Mouse (Mus musculus): ENCODE data around the gene Crmp1. TPM values are rescaled to one million over a fixed set of nuclear protein-coding genes. Genes with fewer than 3 reads are reported as not detected.

The Crmp1 gene
- polyA plus RNA-seq, 1 experiment from 2014 or later: 82.9 TPM

DNA sequence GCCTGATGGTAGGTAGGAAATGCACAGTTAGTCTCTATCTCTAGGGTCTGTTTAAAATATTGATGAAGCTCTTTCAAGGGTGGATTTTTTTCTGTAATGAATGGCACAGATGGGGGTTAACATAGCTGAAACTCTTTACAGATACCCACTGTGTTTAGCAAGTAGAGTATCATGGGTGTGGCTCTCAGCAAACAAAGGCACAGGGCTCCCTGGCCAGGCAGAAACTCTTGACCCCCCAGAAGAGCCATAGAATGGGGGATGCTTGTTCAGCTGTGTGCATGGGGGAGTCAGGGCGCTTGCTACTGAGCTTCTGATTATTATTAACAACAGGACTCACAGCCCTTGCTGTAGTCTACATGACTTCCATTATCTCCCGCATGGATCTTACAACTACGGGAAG is 7.1 kb downstream of the Crmp1 start:
- Histone ChIP-seq H3K4me3 (ENCODE audit: low read depth, low read length) (no peak overlapping the region), H3K27me3 (ENCODE audit: control insufficient read depth, insufficient read depth, low read length) (peaks cover 21% of the 10 kb centered on the region), H3K9ac (replicated peaks; ENCODE audit: low read length) (no peak overlapping the region), H3K9me3 (replicated peaks; ENCODE audit: control insufficient read depth, low read length) (no peaks in the 10 kb centered on the region), H3K4me1 (ENCODE audit: control insufficient read depth, insufficient read depth, low read length) (no peaks in the 10 kb centered on the region; the same call in 1 of the 2 replicates), H3K36me3 (replicated peaks; ENCODE audit: control insufficient read depth, insufficient read depth, low read depth, low read length) (no peaks in the 10 kb centered on the region), H3K4me2 (ENCODE audit: low read depth, low read length) (no peak overlapping the region), H3K27ac (replicated peaks; ENCODE audit: low read depth, low read length) (no peak overlapping the region)
- 80% methylated on average over 3 of the region's 3 CpGs for WGBS
- no peak for ATAC-seq (replicated peaks; ENCODE audit: insufficient number of reproducible peaks, low FRiP score, low TSS enrichment, low read depth)
- no peak for DNase-seq (ENCODE audit: low spot score)

GRCm38 (mm10) chr5:37251596-37251995 is 9.9 kb downstream of the Crmp1 start:
- Histone ChIP-seq H3K36me3 (replicated peaks; ENCODE audit: control insufficient read depth, insufficient read depth, low read depth, low read length) (no peaks in the 10 kb centered on the region), H3K27ac (replicated peaks; ENCODE audit: low read depth, low read length) (no peak overlapping the region), H3K4me2 (ENCODE audit: low read depth, low read length) (no peak overlapping the region), H3K4me3 (ENCODE audit: low read depth, low read length) (no peak overlapping the region), H3K4me1 (ENCODE audit: control insufficient read depth, insufficient read depth, low read length) (no peaks in the 10 kb centered on the region), H3K9me3 (replicated peaks; ENCODE audit: control insufficient read depth, low read length) (no peaks in the 10 kb centered on the region), H3K9ac (replicated peaks; ENCODE audit: low read length) (no peak overlapping the region), H3K27me3 (ENCODE audit: control insufficient read depth, insufficient read depth, low read length) (no peaks in the 10 kb centered on the region)
- WGBS: 77% methylated on average over 3 of the region's 3 CpGs
- ATAC-seq (replicated peaks; ENCODE audit: insufficient number of reproducible peaks, low FRiP score, low TSS enrichment, low read depth): no peak
- DNase-seq (ENCODE audit: low spot score): no peak

DNA sequence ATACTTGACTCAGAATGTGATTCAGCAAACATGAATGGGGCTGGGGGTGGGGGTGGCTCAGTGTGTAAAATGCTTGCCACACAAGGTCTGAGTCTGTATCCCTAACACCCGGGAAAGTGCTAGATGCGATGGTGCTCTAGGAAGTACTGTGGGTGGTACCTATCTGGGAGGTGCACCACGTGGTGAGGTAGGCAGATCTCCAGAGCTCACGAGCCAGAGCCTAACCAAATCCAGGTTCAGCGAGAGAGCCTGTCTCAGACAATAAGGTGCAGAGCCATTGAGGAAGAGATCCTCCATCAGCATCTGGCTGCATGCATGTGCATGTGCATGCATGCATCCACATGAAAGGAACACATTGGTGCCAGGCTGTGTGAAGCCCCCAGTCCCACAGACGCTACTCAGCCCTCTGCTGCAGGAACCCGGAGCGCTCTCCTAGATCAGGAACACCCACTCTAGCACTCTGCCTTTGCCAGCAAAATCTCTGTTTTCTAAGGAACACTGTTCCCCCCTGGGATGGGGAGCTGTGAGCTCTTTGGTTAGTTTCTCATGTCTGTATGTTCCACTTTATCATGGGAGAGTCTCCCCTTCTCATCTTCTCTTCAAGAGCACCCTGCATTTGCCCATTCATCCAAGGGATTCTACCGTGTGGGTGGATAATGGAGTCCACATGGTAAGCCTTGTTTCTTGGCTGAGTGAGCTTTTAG is 10.5 kb downstream of the Crmp1 start:
- Histone ChIP-seq H3K9me3 (replicated peaks; ENCODE audit: control insufficient read depth, low read length) (no peaks in the 10 kb centered on the region), H3K4me2 (ENCODE audit: low read depth, low read length) (no peak overlapping the region), H3K4me3 (ENCODE audit: low read depth, low read length) (no peak overlapping the region), H3K36me3 (replicated peaks; ENCODE audit: control insufficient read depth, insufficient read depth, low read depth, low read length) (no peaks in the 10 kb centered on the region), H3K9ac (replicated peaks; ENCODE audit: low read length) (no peak overlapping the region), H3K27ac (replicated peaks; ENCODE audit: low read depth, low read length) (no peak overlapping the region), H3K4me1 (ENCODE audit: control insufficient read depth, insufficient read depth, low read length) (no peaks in the 10 kb centered on the region), H3K27me3 (ENCODE audit: control insufficient read depth, insufficient read depth, low read length) (no peaks in the 10 kb centered on the region)
- no peak for DNase-seq (ENCODE audit: low spot score)
- 80% methylated on average over 9 of the region's 9 CpGs for WGBS
- no peak for ATAC-seq (replicated peaks; ENCODE audit: insufficient number of reproducible peaks, low FRiP score, low TSS enrichment, low read depth)

GRCm38 (mm10) chr5:37254523-37254922 is 12.8 kb downstream of the Crmp1 start:
- Histone ChIP-seq H3K27me3 (ENCODE audit: control insufficient read depth, insufficient read depth, low read length) (no peaks in the 10 kb centered on the region), H3K4me2 (ENCODE audit: low read depth, low read length) (no peak overlapping the region), H3K4me3 (ENCODE audit: low read depth, low read length) (no peak overlapping the region), H3K9ac (replicated peaks; ENCODE audit: low read length) (no peak overlapping the region), H3K36me3 (replicated peaks; ENCODE audit: control insufficient read depth, insufficient read depth, low read depth, low read length) (no peaks in the 10 kb centered on the region), H3K9me3 (replicated peaks; ENCODE audit: control insufficient read depth, low read length) (no peaks in the 10 kb centered on the region), H3K27ac (replicated peaks; ENCODE audit: low read depth, low read length) (no peak overlapping the region), H3K4me1 (ENCODE audit: control insufficient read depth, insufficient read depth, low read length) (no peaks in the 10 kb centered on the region)
- ATAC-seq (replicated peaks; ENCODE audit: insufficient number of reproducible peaks, low FRiP score, low TSS enrichment, low read depth): no peak
- no peak for DNase-seq (ENCODE audit: low spot score)
- 90% methylated on average over 4 of the region's 4 CpGs for WGBS

DNA sequence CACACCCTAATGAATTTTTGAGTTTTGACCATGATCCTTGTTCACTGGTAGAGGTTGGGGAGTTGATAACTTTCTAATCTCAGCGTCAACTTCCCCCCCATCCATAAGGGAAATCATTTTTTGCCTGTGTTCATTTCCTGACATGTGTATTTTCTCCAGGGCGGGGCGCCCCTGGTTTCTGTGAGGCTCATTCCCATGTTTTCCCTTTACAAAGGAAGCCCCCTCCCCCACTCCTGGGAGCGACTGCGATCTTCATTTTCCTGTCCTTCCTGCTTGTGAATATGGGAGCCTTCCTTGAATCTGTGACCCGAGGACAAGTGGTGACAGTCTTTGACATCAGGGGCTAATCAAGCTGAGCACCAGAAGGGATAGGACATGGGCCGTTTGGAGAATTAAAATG is 15.1 kb downstream of the Crmp1 start:
- WGBS: 61% methylated on average over 7 of the region's 7 CpGs
- Histone ChIP-seq H3K4me2 (ENCODE audit: low read depth, low read length) (no peak overlapping the region), H3K9ac (replicated peaks; ENCODE audit: low read length) (no peak overlapping the region), H3K27ac (replicated peaks; ENCODE audit: low read depth, low read length) (no peak overlapping the region), H3K4me1 (ENCODE audit: control insufficient read depth, insufficient read depth, low read length) (no peaks in the 10 kb centered on the region), H3K27me3 (ENCODE audit: control insufficient read depth, insufficient read depth, low read length) (no peaks in the 10 kb centered on the region), H3K36me3 (replicated peaks; ENCODE audit: control insufficient read depth, insufficient read depth, low read depth, low read length) (no peaks in the 10 kb centered on the region), H3K9me3 (replicated peaks; ENCODE audit: control insufficient read depth, low read length) (no peaks in the 10 kb centered on the region), H3K4me3 (ENCODE audit: low read depth, low read length) (no peak overlapping the region)
- ATAC-seq (replicated peaks; ENCODE audit: insufficient number of reproducible peaks, low FRiP score, low TSS enrichment, low read depth) (no peak), DNase-seq (ENCODE audit: low spot score) (no peak)

DNA sequence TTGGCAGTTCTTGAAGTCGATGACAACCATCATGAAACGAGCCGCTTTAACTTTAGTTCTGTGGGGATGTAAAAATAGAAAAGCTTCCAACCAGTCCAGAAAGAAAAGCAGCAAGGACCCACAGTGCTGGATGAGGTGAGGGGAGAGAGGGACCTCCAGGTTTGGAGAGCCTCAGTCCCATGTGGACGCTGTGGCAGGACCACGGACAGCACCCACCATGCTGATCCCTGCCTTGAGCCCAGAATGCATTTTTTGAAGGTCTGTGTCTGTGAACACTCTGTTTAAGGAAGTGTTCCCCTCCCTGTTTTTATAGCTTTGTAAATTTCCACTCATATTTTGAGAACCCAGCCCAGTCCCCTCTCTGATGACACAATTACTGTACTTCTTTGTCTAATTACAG is 15.5 kb downstream of the Crmp1 start:
- H3K4me2 ChIP-seq (ENCODE audit: low read depth, low read length): no peak overlapping the region
- no peaks in the 10 kb centered on the region for H3K27me3 ChIP-seq (ENCODE audit: control insufficient read depth, insufficient read depth, low read length)
- ATAC-seq (replicated peaks; ENCODE audit: insufficient number of reproducible peaks, low FRiP score, low TSS enrichment, low read depth) (no peak), DNase-seq (ENCODE audit: low spot score) (peak; percentile 73)
- no peaks in the 10 kb centered on the region for H3K36me3 ChIP-seq (replicated peaks; ENCODE audit: control insufficient read depth, insufficient read depth, low read depth, low read length)
- no peaks in the 10 kb centered on the region for H3K9me3 ChIP-seq (replicated peaks; ENCODE audit: control insufficient read depth, low read length)
- no peak overlapping the region for H3K9ac ChIP-seq (replicated peaks; ENCODE audit: low read length)
- no peak overlapping the region for H3K27ac ChIP-seq (replicated peaks; ENCODE audit: low read depth, low read length)
- 51% methylated on average over 5 of the region's 5 CpGs for WGBS
- no peaks in the 10 kb centered on the region for H3K4me1 ChIP-seq (ENCODE audit: control insufficient read depth, insufficient read depth, low read length)
- no peak overlapping the region for H3K4me3 ChIP-seq (ENCODE audit: low read depth, low read length)

- no peak overlapping the region for H3K4me3 ChIP-seq (ENCODE audit: low read depth, low read length)
- no peaks in the 10 kb centered on the region for H3K36me3 ChIP-seq (replicated peaks; ENCODE audit: control insufficient read depth, insufficient read depth, low read depth, low read length)
- H3K27ac ChIP-seq (replicated peaks; ENCODE audit: low read depth, low read length): no peak overlapping the region
- H3K9ac ChIP-seq (replicated peaks; ENCODE audit: low read length): no peak overlapping the region
- DNase-seq (ENCODE audit: low spot score): no peak
- H3K4me1 ChIP-seq (ENCODE audit: control insufficient read depth, insufficient read depth, low read length): no peaks in the 10 kb centered on the region
- no peaks in the 10 kb centered on the region for H3K9me3 ChIP-seq (replicated peaks; ENCODE audit: control insufficient read depth, low read length)
- ATAC-seq (replicated peaks; ENCODE audit: insufficient number of reproducible peaks, low FRiP score, low TSS enrichment, low read depth): no peak; the same call in 1 of the 2 replicates
- 66% methylated on average over 5 of the region's 5 CpGs for WGBS
- H3K4me2 ChIP-seq (ENCODE audit: low read depth, low read length): no peak overlapping the region
- H3K27me3 ChIP-seq (ENCODE audit: control insufficient read depth, insufficient read depth, low read length): no peaks in the 10 kb centered on the region
Measured at GRCm38 (mm10) chr5:37261734-37262133, 20.0 kb downstream of the Crmp1 start.

GRCm38 (mm10) chr5:37263816-37264215 is 22.1 kb downstream of the Crmp1 start:
- H3K9ac ChIP-seq (replicated peaks; ENCODE audit: low read length): no peak overlapping the region
- WGBS: 77% methylated on average over 6 of the region's 6 CpGs

More at GRCm38 (mm10) chr5:37263816-37264215, 22.1 kb downstream of the Crmp1 start:
- no peaks in the 10 kb centered on the region for H3K27me3 ChIP-seq (ENCODE audit: control insufficient read depth, insufficient read depth, low read length)
- no peak for ATAC-seq (replicated peaks; ENCODE audit: insufficient number of reproducible peaks, low FRiP score, low TSS enrichment, low read depth)
- no peaks in the 10 kb centered on the region for H3K36me3 ChIP-seq (replicated peaks; ENCODE audit: control insufficient read depth, insufficient read depth, low read depth, low read length)
- no peak for DNase-seq (ENCODE audit: low spot score)
- no peaks in the 10 kb centered on the region for H3K4me1 ChIP-seq (ENCODE audit: control insufficient read depth, insufficient read depth, low read length)
- H3K9me3 ChIP-seq (replicated peaks; ENCODE audit: control insufficient read depth, low read length): no peaks in the 10 kb centered on the region
- no peak overlapping the region for H3K4me2 ChIP-seq (ENCODE audit: low read depth, low read length)
- no peak overlapping the region for H3K4me3 ChIP-seq (ENCODE audit: low read depth, low read length)
- H3K27ac ChIP-seq (replicated peaks; ENCODE audit: low read depth, low read length): no peak overlapping the region

Measured in embryonic facial prominence, embryonic 11.5 days (tissue).